Mouse (Mus musculus): Measurements from ENCODE around the gene Cdc20b.

DNA sequence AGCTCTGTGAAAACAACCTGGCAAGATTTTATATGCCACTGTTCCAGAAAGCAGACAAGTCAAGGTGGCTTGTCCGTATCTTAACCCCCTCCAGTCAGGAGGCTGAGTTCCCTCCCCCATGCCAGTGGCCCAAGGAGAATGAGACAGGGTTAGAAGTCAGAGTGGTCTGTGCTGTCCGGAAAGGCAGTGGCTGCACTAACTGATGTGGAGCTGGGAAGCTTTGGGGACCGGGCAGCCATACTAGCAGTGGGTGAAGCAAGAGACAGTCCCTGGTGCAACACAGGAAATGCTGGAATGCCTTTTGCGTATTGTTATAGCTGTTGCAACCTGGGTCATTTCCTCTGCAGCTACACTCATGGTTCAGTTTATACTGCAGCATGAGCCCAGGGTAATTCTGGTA, 44.6 kb upstream of the Cdc20b start:
- TF ChIP-seq POLR2A (IDR thresholded peaks at IDR 0.05; ENCODE audit: insufficient read length, low read depth) (no peak), SRF (IDR thresholded peaks at IDR 0.05; ENCODE audit: control insufficient read depth, insufficient read length, low read depth) (no peak), MYOD1 (IDR thresholded peaks at IDR 0.05; ENCODE audit: control insufficient read depth in 1 of 3, insufficient read length in 2 of 3, low read depth in 2 of 3) (no peak), E2F4 (IDR thresholded peaks at IDR 0.05; ENCODE audit: insufficient read depth) (no peak), POLR2AphosphoS2 (IDR thresholded peaks at IDR 0.05; ENCODE audit: insufficient read length, low read depth) (no peak), MAX (IDR thresholded peaks at IDR 0.05; ENCODE audit: low read depth) (no peak), TCF12 (IDR thresholded peaks at IDR 0.05; ENCODE audit: insufficient read depth, poor library complexity, severe bottlenecking) (no peak), USF1 (IDR thresholded peaks at IDR 0.05; ENCODE audit: low read depth) (no peak), MYOG (IDR thresholded peaks at IDR 0.05; ENCODE audit: control insufficient read depth in 1 of 3, insufficient read depth in 1 of 3, insufficient read length in 2 of 3, low read depth in 2 of 3) (no peak), CEBPB (IDR thresholded peaks at IDR 0.05; ENCODE audit: insufficient read depth, poor library complexity, severe bottlenecking) (no peak), TCF3 (IDR thresholded peaks at IDR 0.05; ENCODE audit: insufficient read length, low read depth) (no peak)

Measured in myocyte (in vitro differentiated cells).